Mouse (Mus musculus): ENCODE measurements around the gene Elavl3. TPM values are rescaled to one million over a fixed set of nuclear protein-coding genes. Genes with fewer than 3 reads are reported as not detected.

The Elavl3 gene
- polyA plus RNA-seq, 1 experiment from 2014 or later: not detected

DNA sequence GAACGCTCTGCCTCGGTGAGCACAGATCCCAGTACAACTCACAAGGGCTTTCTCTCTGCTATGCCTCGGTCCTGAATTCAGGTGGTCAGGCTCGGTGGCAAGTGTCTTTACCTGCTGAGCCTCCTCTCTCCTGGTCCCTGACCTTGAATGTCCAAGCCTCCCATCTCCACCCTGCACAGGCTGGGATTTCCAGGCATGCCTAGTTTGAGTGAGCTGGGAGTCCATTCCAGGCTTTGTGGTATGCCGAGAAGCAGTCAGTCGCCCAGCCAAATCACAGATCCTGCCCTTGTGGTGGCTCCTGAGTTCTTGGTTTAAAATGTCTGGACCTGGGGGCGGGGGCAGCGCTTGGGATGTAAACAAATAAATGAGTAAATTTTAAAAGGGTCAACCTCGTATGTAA lies 4.5 kb downstream of the Elavl3 start:
- H3K4me1 ChIP-seq (ENCODE audit: insufficient read depth): peaks cover 17% of the 10 kb centered on the region
- no peak overlapping the region for H3K9ac ChIP-seq (replicated peaks)
- H3K27ac ChIP-seq (ENCODE audit: low read depth): no peak overlapping the region
- H3K36me3 ChIP-seq (replicated peaks; ENCODE audit: insufficient read depth, low read length): no peaks in the 10 kb centered on the region
- ATAC-seq: no peak
- 55% methylated on average over 9 of the region's 9 CpGs for WGBS (ENCODE audit: insufficient replicate concordance)
- no peaks in the 10 kb centered on the region for H3K9me3 ChIP-seq (ENCODE audit: low read length)
- no peak for DNase-seq
- no peak for TF ChIP-seq CTCF (IDR thresholded peaks at IDR 0.05; ENCODE audit: low read depth)
- peaks cover 45% of the 10 kb centered on the region for H3K27me3 ChIP-seq (ENCODE audit: insufficient read depth, low read length)
- H3K4me3 ChIP-seq (ENCODE audit: low read depth, low read length): no peak overlapping the region
- H3K4me2 ChIP-seq (ENCODE audit: low read depth, low read length): no peak overlapping the region

DNA sequence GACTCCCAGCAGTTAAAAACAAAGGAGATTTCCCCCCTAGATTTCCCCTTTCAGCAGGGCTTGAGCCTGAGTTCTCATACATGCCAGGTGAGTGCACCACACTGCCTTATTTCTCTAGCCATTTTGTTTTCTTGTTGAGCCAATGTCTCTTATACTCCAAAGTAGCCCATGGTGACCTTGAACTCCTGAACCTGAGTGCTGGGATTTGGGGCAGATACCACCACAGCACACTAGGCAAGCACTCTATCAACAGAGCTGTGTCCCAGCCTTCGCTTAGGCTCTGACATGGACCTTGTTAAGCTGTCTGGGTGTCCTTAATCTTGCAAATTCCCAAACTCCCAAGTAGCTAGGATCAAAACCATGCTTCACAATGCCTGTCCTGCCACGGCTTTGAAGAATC lies 10.0 kb downstream of the Elavl3 start:
- no peak for DNase-seq
- ATAC-seq: no peak
- no peaks in the 10 kb centered on the region for H3K36me3 ChIP-seq (replicated peaks; ENCODE audit: insufficient read depth, low read length)
- H3K4me2 ChIP-seq (ENCODE audit: low read depth, low read length): no peak overlapping the region
- WGBS (ENCODE audit: insufficient replicate concordance): 53% methylated on average over 2 of the region's 2 CpGs
- H3K27me3 ChIP-seq (ENCODE audit: insufficient read depth, low read length): no peaks in the 10 kb centered on the region
- TF ChIP-seq CTCF (IDR thresholded peaks at IDR 0.05; ENCODE audit: low read depth) (no peak), EP300 (IDR thresholded peaks at IDR 0.05; ENCODE audit: low read depth) (no peak)
- H3K4me3 ChIP-seq (ENCODE audit: low read depth, low read length): no peak overlapping the region
- H3K4me1 ChIP-seq (ENCODE audit: insufficient read depth): no peaks in the 10 kb centered on the region
- H3K27ac ChIP-seq (ENCODE audit: low read depth): no peak overlapping the region
- no peaks in the 10 kb centered on the region for H3K9me3 ChIP-seq (ENCODE audit: low read length)
- no peak overlapping the region for H3K9ac ChIP-seq (replicated peaks)

DNA sequence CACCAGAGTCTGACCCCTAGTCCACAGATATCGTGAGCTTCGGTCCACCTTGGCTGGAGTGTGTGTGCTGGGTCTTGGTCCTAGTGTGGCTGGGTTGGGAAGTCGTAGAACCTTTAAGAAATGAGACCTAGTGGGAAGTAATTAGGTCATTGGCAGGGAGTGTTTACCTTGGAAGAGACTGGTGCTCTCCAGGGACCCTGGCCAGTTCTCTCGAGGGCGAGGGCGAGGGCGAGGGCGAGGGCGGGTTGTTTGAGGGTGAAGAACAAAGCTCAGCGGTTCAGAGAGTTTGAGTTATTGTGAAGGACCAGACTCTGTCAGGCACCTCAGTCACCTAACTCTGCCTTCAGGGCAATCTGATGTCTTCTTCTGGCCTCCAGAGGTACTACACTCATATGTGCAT lies 14.0 kb downstream of the Elavl3 start:
- ATAC-seq: no peak
- 67% methylated on average over 10 of the region's 10 CpGs for WGBS (ENCODE audit: insufficient replicate concordance)
- Histone ChIP-seq H3K4me1 (ENCODE audit: insufficient read depth) (no peaks in the 10 kb centered on the region), H3K27ac (ENCODE audit: low read depth) (no peak overlapping the region), H3K4me3 (ENCODE audit: low read depth, low read length) (no peak overlapping the region), H3K36me3 (replicated peaks; ENCODE audit: insufficient read depth, low read length) (no peaks in the 10 kb centered on the region), H3K27me3 (ENCODE audit: insufficient read depth, low read length) (no peaks in the 10 kb centered on the region), H3K4me2 (ENCODE audit: low read depth, low read length) (no peak overlapping the region), H3K9me3 (ENCODE audit: low read length) (0 out of 2 replicates have a peak, but pooled peaks cover 2% of the 10 kb centered on the region), H3K9ac (replicated peaks) (no peak overlapping the region)
- DNase-seq: no peak
- TF ChIP-seq EP300 (IDR thresholded peaks at IDR 0.05; ENCODE audit: low read depth) (no peak), CTCF (IDR thresholded peaks at IDR 0.05; ENCODE audit: low read depth) (no peak)

DNA sequence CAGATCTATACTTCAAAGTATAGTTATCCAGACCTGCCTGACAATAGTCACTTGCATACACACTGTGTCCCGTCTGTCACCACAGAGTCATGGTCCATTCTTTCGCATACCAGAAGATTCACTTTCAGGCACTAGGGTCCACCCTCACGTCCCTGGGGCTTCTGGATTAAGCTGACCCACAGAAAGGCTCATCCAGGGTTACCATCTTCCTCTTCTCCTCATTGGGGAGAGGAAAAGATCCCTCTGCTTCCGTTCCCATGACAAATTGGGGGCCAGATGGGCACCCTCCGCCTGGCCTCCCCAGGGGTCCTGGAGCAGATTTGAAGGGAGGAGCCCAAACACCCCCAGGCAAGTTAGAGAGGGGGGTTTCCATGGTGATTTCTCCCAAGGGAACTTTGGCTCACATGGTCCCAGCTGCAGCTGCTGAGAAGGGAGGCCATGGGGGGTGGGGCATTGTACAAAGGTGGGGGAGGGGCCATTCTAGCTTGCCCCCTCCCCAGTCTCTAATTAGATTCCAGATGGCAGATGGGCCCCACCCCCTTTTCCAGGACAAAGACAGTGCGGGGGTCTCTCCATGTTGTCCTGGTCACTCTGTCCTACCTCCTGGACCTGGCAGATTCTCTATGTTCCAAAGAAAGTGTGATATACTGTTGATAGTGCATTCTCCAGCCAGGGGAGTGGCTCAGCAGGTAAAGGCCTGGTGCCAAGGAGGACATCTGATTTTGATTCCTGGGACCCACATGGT lies 16.4 kb downstream of the Elavl3 start:
- H3K4me3 ChIP-seq (ENCODE audit: low read depth, low read length): no peak overlapping the region
- H3K36me3 ChIP-seq (replicated peaks; ENCODE audit: insufficient read depth, low read length): no peaks in the 10 kb centered on the region
- TF ChIP-seq EP300 (IDR thresholded peaks at IDR 0.05; ENCODE audit: low read depth) (no peak), CTCF (IDR thresholded peaks at IDR 0.05; ENCODE audit: low read depth) (no peak)
- H3K4me1 ChIP-seq (ENCODE audit: insufficient read depth): no peaks in the 10 kb centered on the region
- 0 out of 2 replicates have a peak, but pooled peaks cover 2% of the 10 kb centered on the region for H3K9me3 ChIP-seq (ENCODE audit: low read length)
- H3K4me2 ChIP-seq (ENCODE audit: low read depth, low read length): no peak overlapping the region
- DNase-seq (no peak), ATAC-seq (no peak)
- no peaks in the 10 kb centered on the region for H3K27me3 ChIP-seq (ENCODE audit: insufficient read depth, low read length)
- H3K9ac ChIP-seq (replicated peaks): no peak overlapping the region
- no peak overlapping the region for H3K27ac ChIP-seq (ENCODE audit: low read depth)
- 59% methylated on average over 6 of the region's 6 CpGs for WGBS (ENCODE audit: insufficient replicate concordance)

DNA sequence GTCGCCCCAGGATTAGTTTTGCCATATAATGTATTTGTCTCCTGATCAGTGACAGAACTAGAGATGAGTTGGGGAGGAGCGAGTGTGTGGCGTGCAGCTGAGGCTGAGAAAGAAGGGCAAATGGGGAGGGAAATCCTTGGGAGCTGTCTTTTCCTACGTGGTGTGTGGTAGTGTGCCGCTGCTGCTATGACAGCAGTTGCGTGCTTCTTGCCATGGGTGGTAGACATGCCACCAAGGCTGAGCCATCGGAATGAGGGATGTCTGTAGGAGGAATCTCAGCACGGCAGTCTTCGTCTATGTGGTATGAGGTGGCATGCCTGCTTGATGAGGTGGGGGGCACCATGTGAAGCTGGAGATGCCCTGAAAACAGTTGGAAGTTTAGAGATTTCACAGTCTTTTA lies 21.4 kb downstream of the Elavl3 start:
- no peak overlapping the region for H3K4me2 ChIP-seq (ENCODE audit: low read depth, low read length)
- no peaks in the 10 kb centered on the region for H3K27me3 ChIP-seq (ENCODE audit: insufficient read depth, low read length)
- ATAC-seq: no peak
- no peak overlapping the region for H3K9ac ChIP-seq (replicated peaks)
- TF ChIP-seq EP300 (IDR thresholded peaks at IDR 0.05; ENCODE audit: low read depth): no peak
- TF ChIP-seq CTCF (IDR thresholded peaks at IDR 0.05; ENCODE audit: low read depth): no peak
- H3K4me3 ChIP-seq (ENCODE audit: low read depth, low read length): no peak overlapping the region
- no peaks in the 10 kb centered on the region for H3K4me1 ChIP-seq (ENCODE audit: insufficient read depth)
- no peaks in the 10 kb centered on the region for H3K36me3 ChIP-seq (replicated peaks; ENCODE audit: insufficient read depth, low read length)
- no peak overlapping the region for H3K27ac ChIP-seq (ENCODE audit: low read depth)
- DNase-seq: no peak
- H3K9me3 ChIP-seq (ENCODE audit: low read length): 0 out of 2 replicates have a peak, but pooled peaks cover 2% of the 10 kb centered on the region
- WGBS (ENCODE audit: insufficient replicate concordance): 81% methylated on average over 9 of the region's 9 CpGs

DNA sequence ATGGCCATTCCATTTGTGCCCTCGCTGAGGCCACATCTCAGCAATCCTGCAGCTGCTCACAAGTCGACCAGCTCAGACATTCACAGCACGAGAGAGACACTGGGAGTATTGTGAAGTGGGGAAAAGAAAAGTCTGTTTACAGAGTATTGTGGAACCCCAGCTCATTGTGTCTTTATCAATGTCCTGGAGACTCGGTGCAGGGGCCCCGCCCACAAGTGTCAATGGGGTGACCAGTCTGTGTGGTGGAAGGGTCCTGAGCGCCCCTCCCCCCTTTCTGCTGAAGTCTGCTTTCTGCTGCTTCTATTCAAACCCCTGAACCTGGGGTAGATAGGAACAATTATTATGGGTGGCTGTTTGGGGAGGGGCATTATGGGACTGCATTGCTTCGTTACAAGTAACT lies 23.4 kb downstream of the Elavl3 start:
- H3K4me1 ChIP-seq (ENCODE audit: insufficient read depth): no peaks in the 10 kb centered on the region
- WGBS (ENCODE audit: insufficient replicate concordance): 48% methylated on average over 7 of the region's 7 CpGs
- H3K9me3 ChIP-seq (ENCODE audit: low read length): 0 out of 2 replicates have a peak, but pooled peaks cover under 1% of the 10 kb centered on the region
- no peak for ATAC-seq
- H3K27me3 ChIP-seq (ENCODE audit: insufficient read depth, low read length): no peaks in the 10 kb centered on the region
- H3K36me3 ChIP-seq (replicated peaks; ENCODE audit: insufficient read depth, low read length): no peaks in the 10 kb centered on the region
- no peak overlapping the region for H3K4me2 ChIP-seq (ENCODE audit: low read depth, low read length)
- DNase-seq: no peak
- no peak overlapping the region for H3K27ac ChIP-seq (ENCODE audit: low read depth)
- no peak overlapping the region for H3K4me3 ChIP-seq (ENCODE audit: low read depth, low read length)
- TF ChIP-seq CTCF (IDR thresholded peaks at IDR 0.05; ENCODE audit: low read depth) (no peak), EP300 (IDR thresholded peaks at IDR 0.05; ENCODE audit: low read depth) (no peak)
- no peak overlapping the region for H3K9ac ChIP-seq (replicated peaks)

All from liver, postnatal 0 days (tissue).